Mouse (Mus musculus) cortical plate, adult 2 months (tissue): ENCODE results near the gene Mad1l1. TPM values are rescaled to one million over a fixed set of nuclear protein-coding genes. Genes with fewer than 3 reads are reported as not detected.
A peak's percentile ranks its signal among the peaks of the same experiment; 100 is the strongest.

Source experiments
- H3K27ac ChIP-seq: fragments of 200-500 bp; 2 replicates; pipeline ENCODE4 v1.5.1; 2012; ENCODE audit warnings: low read length, control low read depth, inconsistent platforms; ENCODE audit not compliant: insufficient read depth
- H3K4me1 ChIP-seq: fragments of 200-500 bp; 2 replicates; pipeline ENCODE4 v1.6.1; 2011; ENCODE audit warnings: low read length; ENCODE audit not compliant: control insufficient read depth, insufficient read depth
- H3K4me3 ChIP-seq: fragments of 200-500 bp; 2 replicates; pipeline ENCODE4 v1.5.1; 2011; ENCODE audit warnings: mild to moderate bottlenecking, low read length, control low read depth; ENCODE audit not compliant: insufficient read depth
- CTCF ChIP-seq: fragments of 200-500 bp; IDR thresholded peaks from 2 replicates; pipeline ENCODE4 v1.5.1; 2011; ENCODE audit warnings: mild to moderate bottlenecking, control low read depth, low read length; ENCODE audit not compliant: insufficient read depth; ENCODE audit errors: extremely low read depth
- POLR2A ChIP-seq: fragments of 200-500 bp; IDR thresholded peaks from 2 replicates; pipeline ENCODE4 v1.6.1; 2011; ENCODE audit warnings: mild to moderate bottlenecking, low read length, control low read depth; ENCODE audit not compliant: insufficient read depth; ENCODE audit errors: extremely low read depth
- polyA plus RNA-seq: library from polyadenylated mRNA; depleted of rRNA; stranded (reverse); fragments of >200 nt; gene quantifications from 2 replicates; pipeline ENCODE4 v1.2.3, GENCODE M21; 2012

The Mad1l1 gene
- polyA plus RNA-seq, 1 experiment, result 17.1 TPM

- H3K4me1 ChIP-seq, result peaks cover 3% of the 10 kb centered on the region; the same call in 1 of the 2 replicates
- no peak overlapping the region for H3K4me3 ChIP-seq
- no peak overlapping the region for H3K27ac ChIP-seq
- no peak for TF ChIP-seq CTCF
- TF ChIP-seq POLR2A, result no peak
These were observed 129.8 kb downstream of the Mad1l1 start for GRCm38 (mm10) chr5:140191539-140191938.

DNA sequence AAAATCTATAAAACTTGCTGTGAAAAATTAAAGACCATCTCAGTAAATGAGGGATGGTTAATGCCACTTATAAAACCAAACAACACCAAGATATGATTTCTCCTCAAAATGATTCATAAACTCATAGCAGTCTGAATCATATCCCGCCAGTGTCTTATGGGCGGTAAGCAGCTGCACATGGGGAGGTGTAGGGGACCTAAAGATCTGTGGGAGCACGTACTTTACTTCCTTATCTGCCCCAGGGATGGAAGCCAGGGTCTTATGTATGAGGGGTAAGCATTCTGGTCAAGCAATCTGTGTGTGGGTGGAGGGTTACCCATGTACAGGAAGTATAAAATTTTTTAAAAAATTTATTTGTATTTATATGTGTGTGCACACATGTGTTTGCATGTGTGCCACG, 135.0 kb downstream of the Mad1l1 start:
- Histone ChIP-seq H3K27ac (no peak overlapping the region), H3K4me3 (no peak overlapping the region), H3K4me1 (peaks cover 2% of the 10 kb centered on the region; the same call in 1 of the 2 replicates)
- TF ChIP-seq CTCF, result no peak
- TF ChIP-seq POLR2A, result no peak

- TF ChIP-seq POLR2A (no peak), CTCF (no peak)
- H3K27ac ChIP-seq, result no peak overlapping the region
These were observed 135.6 kb downstream of the Mad1l1 start for GRCm38 (mm10) chr5:140185757-140186156.

GRCm38 (mm10) chr5:140183387-140183786, 138.0 kb downstream of the Mad1l1 start:
- Histone ChIP-seq H3K4me1 (peaks cover 2% of the 10 kb centered on the region; the same call in 1 of the 2 replicates), H3K4me3 (no peak overlapping the region), H3K27ac (0 out of 2 replicates have a peak overlapping the region, but pooled peaks have one; percentile 21)
- TF ChIP-seq POLR2A, result no peak
- no peak for TF ChIP-seq CTCF

More at GRCm38 (mm10) chr5:140185757-140186156, 135.6 kb downstream of the Mad1l1 start:
- H3K4me1 ChIP-seq, result peaks cover 2% of the 10 kb centered on the region; the same call in 1 of the 2 replicates
- H3K4me3 ChIP-seq, result no peak overlapping the region

DNA sequence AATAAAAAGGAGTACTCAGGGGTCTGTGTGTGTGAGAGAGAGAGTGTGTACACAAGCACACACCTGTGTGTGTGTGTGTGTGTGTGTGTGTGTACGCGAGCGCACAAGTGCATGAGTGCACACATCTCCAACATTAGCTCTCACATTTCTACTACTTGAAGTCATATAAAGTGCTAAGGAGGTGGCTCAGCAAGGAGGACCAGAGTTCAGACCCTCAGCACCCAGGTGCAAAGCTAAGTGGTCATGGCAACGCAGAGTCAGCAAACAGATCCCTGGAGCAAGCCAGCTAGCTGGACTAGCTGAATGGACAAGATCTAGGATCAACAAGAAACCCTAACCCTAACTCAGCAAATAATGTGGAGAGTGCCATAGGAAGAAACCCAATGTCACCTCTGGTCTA, 139.0 kb downstream of the Mad1l1 start:
- Histone ChIP-seq H3K4me3 (no peak overlapping the region), H3K4me1 (peaks cover 2% of the 10 kb centered on the region; the same call in 1 of the 2 replicates), H3K27ac (no peak overlapping the region)
- TF ChIP-seq CTCF (no peak), POLR2A (no peak)

DNA sequence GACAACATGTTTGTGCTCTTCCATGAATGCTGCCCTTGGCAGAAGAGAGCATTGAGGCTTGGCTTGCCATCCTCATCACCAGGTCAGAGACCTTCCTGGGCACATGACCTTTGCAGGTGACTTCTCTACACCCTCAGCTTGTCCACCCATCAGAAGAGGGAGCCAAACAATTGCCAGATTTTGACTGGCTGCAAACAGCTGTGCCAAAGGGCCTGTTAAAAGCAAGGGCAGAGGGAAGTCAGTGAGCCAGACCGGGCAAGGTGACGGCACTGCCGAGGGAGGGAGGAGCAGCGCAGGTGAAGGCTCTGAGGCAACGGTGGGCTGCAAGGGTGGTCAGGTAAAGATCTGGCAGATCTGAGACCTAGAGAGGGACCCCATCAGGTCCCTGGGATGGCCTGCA, 141.3 kb downstream of the Mad1l1 start:
- no peak for TF ChIP-seq CTCF
- TF ChIP-seq POLR2A, result no peak
- H3K4me3 ChIP-seq, result no peak overlapping the region
- H3K27ac ChIP-seq, result no peak overlapping the region
- H3K4me1 ChIP-seq, result peaks cover 2% of the 10 kb centered on the region; the same call in 1 of the 2 replicates

DNA sequence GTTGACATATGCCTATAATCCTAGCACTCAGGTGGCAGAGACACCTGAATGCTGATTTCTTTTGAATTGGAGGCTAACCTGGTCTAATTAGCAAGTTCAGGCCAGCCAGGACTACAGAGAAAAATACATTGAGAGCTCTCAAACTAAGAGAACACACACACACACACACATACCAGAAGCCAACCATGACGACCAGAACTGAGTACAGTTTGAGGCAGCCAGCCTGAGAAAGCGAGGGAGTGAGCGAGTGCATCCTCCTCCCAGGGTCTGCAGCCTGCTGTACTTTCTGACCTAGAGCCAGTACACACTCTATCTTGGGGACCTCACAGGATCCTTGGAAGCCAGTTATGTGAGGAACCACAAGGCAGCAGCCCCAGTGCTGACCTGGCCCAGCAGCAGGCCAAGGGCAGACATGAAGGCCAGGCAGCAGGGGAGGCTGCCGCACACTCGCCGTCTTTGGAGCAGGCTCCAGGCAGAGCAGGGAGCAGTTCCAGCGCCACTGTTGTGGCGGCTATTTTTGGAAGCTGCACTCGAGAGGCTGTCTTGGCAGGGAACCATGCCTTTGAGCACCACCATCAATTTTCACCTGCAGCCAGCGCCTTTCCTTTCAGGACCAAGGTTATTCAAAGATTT, 143.2 kb downstream of the Mad1l1 start:
- TF ChIP-seq CTCF (no peak), POLR2A (no peak)
- H3K27ac ChIP-seq, result no peak overlapping the region
- no peaks in the 10 kb centered on the region for H3K4me1 ChIP-seq
- no peak overlapping the region for H3K4me3 ChIP-seq

DNA sequence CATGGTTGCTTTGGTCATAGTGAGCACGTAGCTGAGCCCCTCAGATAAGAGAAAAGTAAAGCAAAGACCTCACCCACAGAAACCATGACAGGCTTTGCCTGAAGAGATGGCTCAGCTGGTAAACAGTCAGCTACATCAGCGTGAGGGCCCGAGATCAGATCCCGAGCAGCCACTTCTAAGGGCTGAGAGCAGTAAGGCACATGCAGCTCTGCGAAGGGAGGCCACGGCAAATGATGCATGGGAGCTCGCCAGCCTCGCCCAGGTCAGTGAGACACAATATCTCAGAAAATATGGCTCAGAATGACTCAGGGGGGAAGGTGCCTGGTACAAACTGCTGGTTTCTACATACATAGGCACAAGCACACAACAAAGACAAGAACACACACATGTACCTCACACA, 143.8 kb downstream of the Mad1l1 start:
- Histone ChIP-seq H3K27ac (no peak overlapping the region), H3K4me1 (no peaks in the 10 kb centered on the region), H3K4me3 (no peak overlapping the region)
- TF ChIP-seq CTCF (no peak), POLR2A (no peak)

- no peaks in the 10 kb centered on the region for H3K4me1 ChIP-seq
- TF ChIP-seq CTCF (no peak), POLR2A (no peak)
- no peak overlapping the region for H3K4me3 ChIP-seq
- H3K27ac ChIP-seq, result no peak overlapping the region
These were observed 145.0 kb downstream of the Mad1l1 start for GRCm38 (mm10) chr5:140176370-140176769.

- TF ChIP-seq POLR2A, result no peak
- no peak for TF ChIP-seq CTCF
- H3K27ac ChIP-seq, result no peak overlapping the region
- no peak overlapping the region for H3K4me3 ChIP-seq
- no peaks in the 10 kb centered on the region for H3K4me1 ChIP-seq
These were observed 146.4 kb downstream of the Mad1l1 start for GRCm38 (mm10) chr5:140174814-140175490.
